In the genomic region with DNA sequence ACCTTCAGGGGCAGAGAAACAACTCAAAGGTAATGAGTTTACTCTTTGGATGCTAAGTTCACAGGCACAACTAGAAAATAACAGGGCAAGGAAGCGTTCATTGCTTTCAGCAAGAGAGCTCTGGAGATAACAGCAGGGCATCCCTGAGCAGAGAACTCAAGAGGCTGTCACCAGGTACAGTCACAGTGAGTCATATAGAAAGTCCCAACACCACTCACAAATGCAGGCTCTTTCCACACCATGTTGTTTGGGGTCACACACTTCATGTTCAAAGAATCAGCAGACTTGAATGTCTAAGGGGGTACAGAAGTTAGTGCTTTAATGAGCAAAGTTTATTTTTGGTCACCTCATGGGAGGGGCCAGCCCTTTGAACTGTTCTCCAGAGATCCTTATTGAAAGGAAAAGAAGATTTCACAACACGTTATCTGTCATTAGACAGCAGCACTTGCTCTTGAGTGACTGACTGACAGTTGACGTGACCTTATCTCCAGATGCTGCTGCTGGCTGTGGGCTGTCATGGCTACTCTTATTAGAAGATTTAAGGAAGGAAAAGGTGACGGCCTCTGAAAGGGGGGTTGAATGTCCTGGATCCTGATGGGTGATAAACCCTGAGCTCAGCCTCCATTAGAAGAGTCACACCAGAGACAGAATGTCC, we compare ENCODE assay signal across 19 mouse cellular contexts.
DNase-seq lines count a peak whose midpoint lies in the region; ATAC-seq and TF ChIP-seq lines count a peak whose summit lies in the region.
"Had no signal": no experiment of that assay in that cellular context is flagged by ENCODE, and none has a peak within 500 bp of the region (broad histone marks: within the 10 kb centered on the region; RNA-seq: fewer than 3 reads in every experiment).

No protein-coding gene starts in this region.

- peak; percentile 5 for DNase-seq in liver, adult 2 months (ENCODE audit: extremely low read depth, low read depth, low spot score)
- DNase-seq in liver, result no peak
- peak; percentile 74 for DNase-seq in 416B (ENCODE audit: low read depth)
- DNase-seq in left cerebral cortex, adult 11 months (ENCODE audit: low spot score), result no peak
- no peak for DNase-seq in cerebellum, adult 2 months
- no peak for DNase-seq in layer of hippocampus, adult 2 months (ENCODE audit: low spot score in 2 of 2)
- DNase-seq: adrenal gland, adult 2 months; adrenal gland, postnatal 36 days; cerebellum, adult 11-12 months; cerebellum, adult 9-11 months; cerebellum, postnatal 36 days; gastrocnemius, postnatal 14 days had no signal

- H3K9me3 ChIP-seq in liver, embryonic 16.5 days (replicated peaks; ENCODE audit: control insufficient read depth, low read length), result no peaks in the 10 kb centered on the region
- H3K9me3 ChIP-seq: embryonic facial prominence, embryonic 10.5 days; heart, embryonic 12.5 days; hindbrain, embryonic 10.5 days had no signal

- H3K4me3 ChIP-seq in liver, adult 2 months (ENCODE audit: insufficient read depth, low read depth, low read length), result no peak overlapping the region
- H3K4me3 ChIP-seq in liver, embryonic 16.5 days (ENCODE audit: low read depth, low read length), result no peak overlapping the region
- no peak overlapping the region for H3K4me3 ChIP-seq in cerebellum, adult 2 months (replicated peaks; ENCODE audit: insufficient read depth, low read depth, low read length)
- no peak overlapping the region for H3K4me3 ChIP-seq in layer of hippocampus, adult 2 months
- H3K4me3 ChIP-seq: embryonic facial prominence, embryonic 10.5 days; heart, embryonic 12.5 days; hindbrain, embryonic 10.5 days had no signal

- no peak for TF ChIP-seq CTCF in liver, adult 2 months (IDR thresholded peaks at IDR 0.05; ENCODE audit: low read depth, low read length)
- no peak for TF ChIP-seq CTCF in cerebellum, adult 2 months (IDR thresholded peaks at IDR 0.05; ENCODE audit: borderline replicate concordance, insufficient read depth, low read depth, low read length)
- no peak for TF ChIP-seq CTCF in layer of hippocampus, adult 2 months (conservative IDR thresholded peaks at IDR 0.05)

- no peaks in the 10 kb centered on the region for H3K79me2 ChIP-seq in liver, adult 2 months (ENCODE audit: control insufficient read depth, insufficient read depth, low read length)

- H3K9ac ChIP-seq in liver, adult 2 months (ENCODE audit: low read depth, low read length), result no peak overlapping the region
- H3K9ac ChIP-seq in liver, embryonic 16.5 days (ENCODE audit: low read depth, low read length), result no peak overlapping the region
- H3K9ac ChIP-seq: heart, embryonic 12.5 days; hindbrain, embryonic 14.5 days had no signal

- no peak overlapping the region for H3K27ac ChIP-seq in liver, adult 2 months (replicated peaks; ENCODE audit: insufficient read depth, low read depth, low read length)
- no peak overlapping the region for H3K27ac ChIP-seq in liver, embryonic 16.5 days (ENCODE audit: low read length)
- H3K27ac ChIP-seq in cerebellum, adult 2 months (ENCODE audit: insufficient read depth, low read length), result no peak overlapping the region
- no peak overlapping the region for H3K27ac ChIP-seq in layer of hippocampus, adult 2 months
- H3K27ac ChIP-seq: embryonic facial prominence, embryonic 10.5 days; hindbrain, embryonic 10.5 days; hindbrain, embryonic 14.5 days had no signal

- H3K4me2 ChIP-seq in liver, embryonic 16.5 days (ENCODE audit: low read depth, low read length), result no peak overlapping the region
- H3K4me2 ChIP-seq: heart, embryonic 12.5 days; hindbrain, embryonic 14.5 days had no signal

- ATAC-seq in common myeloid progenitor, adult 5-6 weeks (replicated peaks; ENCODE audit: low read depth, poor library complexity, severe bottlenecking), result peak; percentile 73
- ATAC-seq in liver, embryonic 16.5 days (ENCODE audit: low read depth), result 0 out of 2 replicates have a peak, but pooled peaks have one; percentile 21
- ATAC-seq: forebrain, embryonic 14.5 days had no signal

- 36% methylated on average over 4 of the region's 4 CpGs for WGBS in liver, adult 2 months
- 13% methylated on average over 4 of the region's 4 CpGs for WGBS in liver, embryonic 16.5 days (ENCODE audit: insufficient replicate concordance)
- 89% methylated on average over 4 of the region's 4 CpGs for WGBS in cerebellum, adult 2 months

- H3K4me1 ChIP-seq in liver, adult 2 months (ENCODE audit: control insufficient read depth, insufficient read depth, low read length), result no peaks in the 10 kb centered on the region
- H3K4me1 ChIP-seq in liver, embryonic 16.5 days (ENCODE audit: control insufficient read depth, low read depth, low read length), result no peaks in the 10 kb centered on the region
- H3K4me1 ChIP-seq in cerebellum, adult 2 months (ENCODE audit: control insufficient read depth, insufficient read depth, low read length), result no peaks in the 10 kb centered on the region
- H3K4me1 ChIP-seq: embryonic facial prominence, embryonic 10.5 days; hindbrain, embryonic 10.5 days had no signal

- TF ChIP-seq POLR2A in liver, adult 2 months (IDR thresholded peaks at IDR 0.05; ENCODE audit: extremely low read depth, insufficient read depth, low read length), result no peak
- TF ChIP-seq POLR2A in cerebellum, adult 2 months (IDR thresholded peaks at IDR 0.05; ENCODE audit: borderline replicate concordance, insufficient read depth, low read length), result no peak

- H3K27me3 ChIP-seq in liver, adult 2 months (ENCODE audit: control insufficient read depth, insufficient read depth, low read length), result no peaks in the 10 kb centered on the region
- H3K27me3 ChIP-seq in liver, embryonic 16.5 days (ENCODE audit: control insufficient read depth, insufficient read depth, low read depth, low read length), result no peaks in the 10 kb centered on the region
- no peaks in the 10 kb centered on the region for H3K27me3 ChIP-seq in cerebellum, adult 2 months (ENCODE audit: control insufficient read depth, insufficient read depth, low read length)
- H3K27me3 ChIP-seq: heart, embryonic 12.5 days had no signal

- no peaks in the 10 kb centered on the region for H3K36me3 ChIP-seq in liver, adult 2 months (ENCODE audit: control insufficient read depth, insufficient read depth, low read length)
- no peaks in the 10 kb centered on the region for H3K36me3 ChIP-seq in liver, embryonic 16.5 days (ENCODE audit: control insufficient read depth, insufficient read depth)
- H3K36me3 ChIP-seq: embryonic facial prominence, embryonic 10.5 days; heart, embryonic 12.5 days; hindbrain, embryonic 10.5 days had no signal

Comparison
In these comparisons a context has a peak if more than half of its experiments do, and no peak if none do; other contexts are left out.
1. DNase-seq: peak in liver, adult 2 months (single experiment) and 416B (single experiment); none in liver (single experiment), left cerebral cortex, adult 11 months (single experiment), cerebellum, adult 2 months (0 of 2) and layer of hippocampus, adult 2 months (0 of 2).